Mouse (Mus musculus) left cerebral cortex, adult 18-20 months (tissue): ENCODE measurements at regions not wholly inside any gene's neighbourhood (a gene's known extent, or its start where the extent isn't known, plus 50 kb on each side); places are given as distances from the start of the nearest gene placed in this dataset.

Experiments
- DNase-seq, 2 experiments: peaks; one replicate each; pipeline ENCODE4 v3.0.0; 2021 to 2022; ENCODE audit warnings: low spot score in 2 of 2, mixed read lengths in 1 of 2

DNA sequence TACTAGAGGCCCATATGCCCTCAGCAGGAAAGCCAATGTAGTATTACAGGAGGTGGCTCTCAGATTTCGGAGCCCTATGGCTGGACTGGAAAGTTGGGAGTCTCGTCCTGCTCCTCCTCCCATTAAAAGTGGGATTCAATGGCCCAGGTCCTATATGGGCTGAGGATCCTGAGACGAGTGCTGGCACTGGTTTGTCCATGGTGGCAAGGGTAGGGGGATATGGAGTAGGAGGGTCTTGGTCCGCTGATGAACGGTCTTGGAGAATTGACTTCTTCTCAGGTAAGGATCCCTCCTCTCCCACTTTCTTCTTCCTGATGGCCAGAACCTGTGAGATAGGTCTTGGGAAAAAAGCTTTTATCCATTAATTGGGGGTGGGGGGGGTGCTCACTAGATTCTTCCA lies 522.2 kb upstream of the Slc5a7 start:
- no peak for DNase-seq

DNA sequence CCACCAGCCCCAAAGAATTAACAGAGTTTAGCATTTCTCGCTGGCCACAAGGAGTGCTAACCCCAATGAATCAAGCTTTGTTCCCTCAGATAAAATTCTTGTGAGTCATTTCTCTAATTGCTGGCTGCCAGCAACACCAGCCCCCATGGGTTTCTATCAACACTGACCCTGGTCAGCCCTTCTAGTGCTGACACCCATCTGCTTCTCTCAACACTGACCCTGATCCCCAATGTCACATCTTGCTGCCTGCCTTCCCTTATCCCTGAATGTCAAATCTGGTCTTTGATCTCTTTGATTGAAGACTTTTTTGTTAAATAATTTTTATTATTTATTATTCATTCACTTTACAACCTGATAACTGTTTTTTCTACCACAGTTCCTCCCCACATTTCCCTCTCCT lies 554.8 kb upstream of the Slc5a7 start:
- DNase-seq = no peak

- peak; percentile 2 to 7 for DNase-seq
Observed at GRCm38 (mm10) chr17:54896198-54896597, 549.0 kb upstream of the St6gal2 start.

DNA sequence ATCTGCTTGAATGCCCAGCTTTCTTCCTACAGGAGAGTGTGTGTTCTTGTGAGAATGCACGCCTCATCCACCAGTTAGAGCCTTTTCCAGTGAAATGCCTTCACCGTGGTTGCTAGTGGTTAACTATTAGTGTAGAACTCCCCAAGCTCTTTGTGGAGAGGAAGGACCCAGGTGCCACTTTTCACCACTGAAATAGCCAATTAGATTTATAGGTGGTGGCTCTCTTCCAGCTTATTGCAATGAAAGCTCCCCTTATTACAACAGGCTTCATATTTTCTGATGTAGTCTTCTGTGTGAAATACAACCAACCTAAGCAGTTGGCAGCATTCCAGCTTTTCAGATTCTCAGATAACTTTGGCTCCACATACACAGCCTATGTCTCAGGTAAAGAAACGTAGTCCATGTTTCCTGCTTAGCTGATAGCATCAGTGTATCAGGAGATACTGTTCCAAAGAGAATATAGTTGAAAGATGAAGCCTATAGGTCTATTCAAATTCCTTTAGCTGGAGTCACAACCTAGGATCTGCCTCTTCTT lies 515.9 kb upstream of the St6gal2 start:
- DNase-seq = no peak

- no peak for DNase-seq
Observed at GRCm38 (mm10) chr17:54943380-54944047, 501.7 kb upstream of the St6gal2 start.

- DNase-seq = no peak
Observed at GRCm38 (mm10) chr17:54944288-54944931, 500.8 kb upstream of the St6gal2 start.
